Mouse (Mus musculus): ENCODE results near the gene Gm49373.
A peak's percentile ranks its signal among the peaks of the same experiment; 100 is the strongest.
"Not testable (repeated sequence)": the region's sequence is repeated elsewhere in the genome, so short reads cannot be mapped to it uniquely, and the experiment has no call there.

Gm49373 gene

DNA sequence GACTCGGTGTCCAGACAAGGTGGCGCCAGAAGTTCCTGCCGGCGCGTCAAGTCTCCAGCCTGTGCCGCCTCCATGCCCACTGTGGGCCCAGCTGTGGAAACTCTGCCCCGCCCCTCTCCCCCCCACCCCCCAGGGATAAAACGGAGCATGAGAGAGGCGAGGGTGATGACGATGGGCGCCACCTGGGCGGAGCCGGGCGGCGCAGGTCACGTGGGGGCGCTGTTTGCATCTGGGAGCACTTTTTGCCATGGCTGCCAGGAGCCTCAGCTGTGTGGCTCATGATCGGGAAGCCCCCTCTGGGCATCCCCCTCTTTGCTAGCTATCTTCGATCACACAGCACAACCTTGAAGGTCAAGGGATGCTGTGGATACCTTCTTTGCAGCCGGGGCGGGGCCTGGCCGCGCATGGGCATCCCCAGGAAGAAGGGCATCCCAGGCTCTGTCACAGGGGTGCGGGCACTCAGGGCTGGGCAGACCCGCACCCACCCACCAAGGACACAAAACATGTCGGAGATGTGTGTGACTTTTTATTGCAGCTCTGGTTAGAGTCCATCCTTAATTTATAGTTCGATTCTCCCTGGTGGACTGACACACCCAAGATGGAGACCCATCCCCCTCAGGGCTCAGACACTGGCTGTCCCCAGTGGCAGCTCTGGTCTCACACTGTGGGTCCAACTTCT, 5.8 kb downstream of the Gm49373 start, which contains the start of gene Zglp1:
TSS of gene Zglp1 (minus strand) at position 88 of the 679 bp plus-strand sequence.
- no peak for DNase-seq

DNA sequence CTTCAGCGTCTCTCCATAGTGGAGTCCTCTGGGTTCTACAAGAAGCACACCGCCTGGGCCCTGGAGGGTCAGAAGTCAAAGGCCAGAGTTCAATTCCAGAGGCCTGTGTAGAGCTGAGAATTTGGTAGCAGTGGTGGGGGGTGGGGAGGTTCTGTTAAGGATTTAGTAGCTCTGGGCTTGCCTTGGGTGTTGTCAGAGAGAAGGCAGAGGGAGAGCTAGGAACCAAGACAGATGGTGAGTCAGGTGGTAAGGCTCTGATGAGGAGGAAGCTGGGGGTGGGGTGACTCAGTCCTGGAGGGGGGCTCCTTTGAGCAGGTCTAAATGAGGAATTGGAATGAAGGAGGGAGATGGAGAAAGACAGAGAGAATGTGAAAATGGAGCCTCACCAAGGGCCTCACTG, 10.0 kb downstream of the Gm49373 start:
- DNase-seq: no peak

DNA sequence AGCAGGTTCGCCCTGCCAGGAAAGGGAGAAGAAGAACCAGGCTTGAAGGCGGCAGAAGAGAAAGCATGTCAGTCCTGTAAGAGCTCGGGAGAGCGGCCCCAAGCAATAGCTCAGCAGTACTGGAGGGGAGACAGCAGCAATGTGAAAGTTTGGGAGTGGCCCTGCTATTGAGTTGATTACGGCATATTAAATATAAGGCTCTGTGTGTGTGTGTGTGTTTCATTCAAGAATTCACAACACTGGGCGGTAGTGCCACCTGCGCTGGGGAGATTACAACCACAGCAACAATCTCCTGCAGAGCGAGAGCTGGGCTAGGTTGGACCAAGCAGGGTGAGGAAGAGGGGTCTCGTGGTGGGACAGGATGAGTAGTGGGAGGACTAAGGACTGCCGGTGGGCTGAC, 21.3 kb downstream of the Gm49373 start:
- no peak for DNase-seq

DNA sequence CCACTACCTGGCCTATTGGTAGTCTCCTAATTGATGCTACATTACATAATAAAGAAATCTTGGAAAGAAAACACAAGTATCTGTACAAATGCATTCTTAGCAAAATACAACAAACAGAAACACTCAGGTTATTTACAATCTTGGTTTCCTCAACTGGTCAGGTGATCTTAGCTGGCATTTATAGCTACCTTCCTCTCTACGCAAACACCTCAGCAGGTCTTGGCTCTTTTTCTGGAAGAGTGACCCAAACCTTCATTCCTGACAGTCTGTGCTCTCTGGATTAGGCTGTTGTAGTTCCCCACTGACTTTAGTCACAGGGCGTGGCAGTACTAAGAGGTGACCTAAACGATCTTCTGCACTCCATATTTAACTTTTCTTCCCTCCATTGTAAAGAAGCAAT, 27.7 kb downstream of the Gm49373 start:
- DNase-seq: no peak

DNA sequence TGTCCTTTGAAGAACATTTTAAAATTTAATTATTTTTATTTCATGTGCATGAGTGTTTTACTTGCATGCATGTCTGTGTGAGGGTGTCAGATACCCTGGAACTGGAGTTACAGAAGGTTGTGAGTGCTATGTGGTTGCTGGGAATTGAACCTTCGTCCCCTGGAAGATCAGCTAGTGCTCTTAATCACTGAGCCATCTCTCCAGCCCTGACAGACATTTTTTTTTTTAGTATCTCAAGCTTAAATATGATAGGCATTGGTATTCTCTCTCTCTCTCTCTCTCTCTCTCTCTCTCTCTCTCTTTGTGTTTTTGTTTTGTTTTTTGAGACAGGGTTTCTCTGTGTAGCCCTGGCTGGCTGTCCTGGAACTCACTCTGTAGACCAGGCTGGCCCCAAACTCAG, 28.1 kb downstream of the Gm49373 start:
- not testable (repeated sequence) for DNase-seq

DNA sequence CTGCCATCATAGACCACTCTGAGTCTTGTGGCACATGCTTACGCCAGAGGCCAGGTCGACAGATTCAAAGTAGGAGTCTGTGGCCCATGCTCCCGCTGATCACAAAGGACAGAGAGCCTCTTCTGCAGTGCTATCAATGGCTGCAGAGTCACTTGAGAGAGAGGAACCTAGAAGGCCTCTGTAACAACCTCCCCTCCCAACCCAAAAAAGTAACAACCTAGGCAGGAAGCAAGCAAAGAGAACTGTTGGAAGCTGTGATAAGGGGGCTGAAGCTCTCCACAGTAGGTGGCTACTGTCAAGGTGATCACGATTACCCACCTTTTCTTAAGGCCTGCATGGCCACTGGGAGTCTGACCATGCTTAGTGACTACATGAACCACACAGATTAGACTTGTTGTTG, 29.3 kb downstream of the Gm49373 start:
- DNase-seq: no peak

DNA sequence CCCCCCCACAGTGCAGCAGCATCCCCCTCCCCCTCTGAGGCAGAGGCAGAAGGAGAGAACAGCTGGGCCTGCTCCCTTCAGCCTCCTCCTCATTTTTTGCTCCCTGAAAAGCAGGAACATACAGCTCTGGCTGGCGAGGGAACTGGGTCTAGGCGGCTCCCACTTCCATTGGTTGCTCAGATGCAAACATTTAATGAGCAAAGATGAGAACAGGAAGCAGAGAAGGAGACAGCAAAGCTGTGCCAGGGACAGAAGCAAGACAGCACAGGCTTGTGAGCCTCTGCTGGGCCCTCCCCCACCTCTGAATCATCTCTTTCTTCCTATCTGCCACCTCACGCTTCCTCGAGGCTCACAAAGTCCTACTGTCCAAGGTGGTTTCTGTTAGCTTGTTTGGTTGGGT, 31.6 kb downstream of the Gm49373 start:
- DNase-seq: no peak

DNA sequence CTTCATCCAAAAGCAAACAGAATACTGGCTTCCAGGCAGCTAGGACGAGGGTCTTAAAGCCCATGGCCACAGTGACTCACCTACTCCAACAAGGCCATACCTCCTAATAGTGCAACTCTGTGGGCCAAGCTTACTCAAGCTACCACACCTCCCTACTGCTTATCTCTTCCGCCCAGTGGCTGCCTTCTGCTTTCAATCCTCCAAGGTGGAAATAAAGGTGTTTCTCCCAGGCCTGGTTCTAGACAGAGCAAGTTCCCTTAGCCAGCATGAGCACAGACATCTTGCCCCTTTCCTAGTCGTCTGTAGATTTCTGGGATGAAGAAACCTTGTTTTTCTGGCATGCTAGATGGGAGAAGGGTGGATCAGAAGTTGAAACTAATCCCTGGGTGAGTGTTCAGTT, 33.1 kb downstream of the Gm49373 start:
- no peak for DNase-seq

DNA sequence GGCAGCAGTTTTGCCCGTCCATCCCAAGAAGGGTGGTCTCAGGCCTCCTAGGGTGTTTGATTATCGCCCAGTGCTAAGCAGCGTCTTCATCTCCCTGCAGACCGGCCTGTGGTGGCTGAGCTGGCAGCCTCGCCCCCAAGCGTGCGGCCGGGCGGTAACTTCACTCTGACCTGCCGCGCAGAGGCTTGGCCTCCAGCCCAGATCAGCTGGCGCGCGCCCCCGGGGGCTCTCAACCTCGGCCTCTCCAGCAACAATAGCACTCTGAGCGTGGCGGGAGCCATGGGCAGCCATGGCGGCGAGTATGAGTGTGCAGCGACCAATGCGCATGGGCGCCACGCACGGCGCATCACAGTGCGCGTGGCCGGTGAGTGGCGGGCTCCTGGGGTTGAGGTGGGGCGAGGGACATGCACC, 35.4 kb downstream of the Gm49373 start:
- DNase-seq: no peak

DNA sequence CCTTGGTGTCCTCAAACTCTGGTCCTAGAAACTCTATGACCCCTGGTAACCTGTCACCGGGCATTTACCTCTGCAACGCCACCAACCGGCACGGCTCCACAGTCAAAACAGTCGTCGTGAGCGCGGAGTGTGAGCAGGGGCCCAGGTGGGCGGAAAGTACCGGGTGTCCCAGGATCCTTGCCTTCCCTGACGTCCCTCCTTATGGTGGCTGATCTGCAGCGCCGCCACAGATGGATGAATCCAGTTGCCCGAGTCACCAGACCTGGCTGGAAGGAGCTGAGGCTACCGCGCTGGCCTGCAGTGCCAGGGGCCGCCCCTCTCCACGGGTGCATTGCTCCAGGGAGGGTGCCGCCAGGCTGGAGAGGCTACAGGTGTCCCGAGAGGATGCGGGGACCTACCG, 36.2 kb downstream of the Gm49373 start:
- DNase-seq: no peak

DNA sequence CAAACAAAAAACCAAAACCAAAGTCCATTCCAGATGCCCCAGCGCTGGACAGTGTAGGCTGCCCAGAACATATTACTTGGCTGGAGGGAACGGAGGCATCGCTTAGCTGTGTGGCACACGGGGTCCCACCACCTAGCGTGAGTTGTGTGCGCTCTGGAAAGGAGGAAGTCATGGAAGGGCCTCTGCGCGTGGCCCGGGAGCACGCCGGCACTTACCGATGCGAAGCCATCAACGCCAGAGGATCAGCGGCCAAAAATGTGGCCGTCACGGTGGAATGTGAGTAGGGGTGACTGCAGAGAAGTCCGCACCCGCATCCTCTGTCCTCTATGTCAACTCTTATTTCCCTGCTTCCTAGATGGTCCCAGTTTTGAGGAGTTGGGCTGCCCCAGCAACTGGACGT, 36.7 kb downstream of the Gm49373 start:
- DNase-seq: no peak

DNA sequence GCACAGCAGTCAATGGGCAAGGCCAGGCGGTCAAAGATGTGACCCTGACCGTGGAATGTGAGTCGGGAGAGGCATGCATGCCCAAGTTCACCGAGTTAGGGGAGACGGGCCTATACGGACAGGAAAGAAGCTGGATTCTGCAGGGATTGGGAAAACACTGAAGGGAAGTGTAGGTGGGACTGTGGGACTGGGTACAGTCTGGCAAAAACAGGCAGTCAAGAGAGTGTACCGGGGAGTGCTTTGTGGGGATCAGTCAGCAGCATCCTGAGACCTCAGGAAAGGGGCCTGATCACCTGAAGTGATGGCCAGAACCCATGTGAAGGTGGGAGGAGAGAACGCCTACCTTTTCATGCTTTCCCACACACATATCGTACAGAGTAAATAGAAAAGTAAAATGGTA, 37.3 kb downstream of the Gm49373 start:
- no peak for DNase-seq

DNA sequence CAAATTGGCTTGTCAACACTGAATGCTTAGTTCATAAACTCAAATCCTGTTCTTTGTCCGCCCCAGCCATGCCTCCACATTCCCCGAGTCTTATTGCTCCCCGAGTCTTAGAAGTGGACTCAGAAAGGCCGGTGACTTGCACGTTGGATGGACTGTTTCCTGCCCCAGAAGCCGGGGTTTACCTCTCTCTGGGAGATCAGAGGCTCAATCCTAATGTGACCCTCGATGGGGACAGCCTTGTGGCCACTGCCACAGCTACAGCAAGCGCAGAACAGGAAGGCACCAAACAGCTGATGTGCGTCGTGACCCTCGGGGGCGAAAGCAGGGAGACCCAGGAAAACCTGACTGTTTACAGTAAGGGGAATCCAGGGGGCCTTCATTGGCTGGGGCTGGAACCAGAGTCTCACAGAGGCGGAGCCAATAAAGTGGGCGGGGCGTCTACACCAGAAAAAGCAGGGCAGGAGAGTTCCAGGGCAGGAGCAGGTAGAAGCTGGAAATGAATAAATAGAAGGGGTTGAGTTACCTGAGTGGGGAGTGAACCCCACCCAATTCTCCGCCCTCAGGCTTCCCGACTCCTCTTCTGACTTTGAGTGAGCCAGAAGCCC, 38.3 kb downstream of the Gm49373 start:
- no peak for DNase-seq

DNA sequence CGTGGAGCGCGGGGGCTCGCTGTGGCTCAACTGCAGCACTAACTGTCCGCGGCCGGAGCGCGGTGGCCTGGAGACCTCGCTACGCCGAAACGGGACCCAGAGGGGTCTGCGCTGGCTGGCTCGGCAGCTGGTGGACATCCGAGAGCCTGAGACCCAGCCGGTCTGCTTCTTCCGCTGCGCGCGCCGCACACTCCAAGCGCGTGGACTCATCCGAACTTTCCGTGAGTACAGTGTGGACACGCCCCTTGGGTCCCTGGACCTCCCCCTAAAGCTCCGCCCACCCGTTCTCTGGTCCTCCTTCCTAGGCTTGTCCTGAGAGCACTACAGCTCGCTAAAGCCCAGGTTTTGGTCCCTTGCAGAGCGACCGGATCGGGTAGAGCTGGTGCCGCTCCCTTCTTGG, 39.8 kb downstream of the Gm49373 start:
- DNase-seq: peak; percentile 91

DNA sequence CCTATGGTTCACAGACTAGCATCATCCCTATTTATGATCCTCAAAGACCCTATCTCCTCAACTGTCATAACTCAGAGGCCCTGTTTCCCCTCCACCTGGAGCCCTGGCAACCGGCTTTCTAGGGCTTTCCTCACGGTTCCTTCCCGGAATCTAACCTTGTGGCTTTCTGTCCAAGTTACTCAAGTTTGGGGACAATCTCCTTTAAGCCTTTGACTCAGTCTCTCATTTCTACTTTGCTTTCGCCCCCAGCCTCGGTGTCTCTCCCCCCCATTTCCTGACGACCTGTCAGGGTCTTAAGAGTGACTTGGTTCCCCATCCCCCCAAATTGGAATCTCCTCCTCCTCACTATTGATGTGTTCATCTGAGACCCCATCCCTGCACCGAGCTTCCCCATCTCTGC, 40.4 kb downstream of the Gm49373 start:
- DNase-seq: no peak

DNA sequence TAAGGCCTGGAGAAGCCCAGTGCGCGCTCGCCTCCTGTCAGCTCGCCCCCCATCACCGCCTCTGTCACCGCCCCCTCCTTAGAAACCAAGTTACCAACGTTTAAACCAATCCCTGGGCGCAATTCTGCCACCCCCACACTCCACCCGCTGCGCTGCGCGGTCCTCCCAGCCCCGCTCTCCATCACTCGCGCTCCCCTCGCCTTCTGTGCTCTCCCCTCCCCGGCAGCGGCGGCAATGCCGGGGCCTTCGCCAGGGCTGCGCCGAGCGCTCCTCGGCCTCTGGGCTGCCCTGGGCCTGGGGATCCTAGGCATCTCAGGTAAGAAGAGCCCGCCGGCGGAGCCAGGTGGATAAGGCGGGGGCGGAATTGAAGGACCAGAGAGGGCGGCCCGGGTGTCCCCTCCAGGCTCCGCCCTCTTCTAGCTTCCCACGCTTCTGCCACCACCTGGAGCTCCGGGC, 41.0 kb downstream of the Gm49373 start, which contains the start of gene Icam5:
TSS of gene Icam5 (plus strand) at position 178 of the 456 bp plus-strand sequence.
- no peak for DNase-seq

DNA sequence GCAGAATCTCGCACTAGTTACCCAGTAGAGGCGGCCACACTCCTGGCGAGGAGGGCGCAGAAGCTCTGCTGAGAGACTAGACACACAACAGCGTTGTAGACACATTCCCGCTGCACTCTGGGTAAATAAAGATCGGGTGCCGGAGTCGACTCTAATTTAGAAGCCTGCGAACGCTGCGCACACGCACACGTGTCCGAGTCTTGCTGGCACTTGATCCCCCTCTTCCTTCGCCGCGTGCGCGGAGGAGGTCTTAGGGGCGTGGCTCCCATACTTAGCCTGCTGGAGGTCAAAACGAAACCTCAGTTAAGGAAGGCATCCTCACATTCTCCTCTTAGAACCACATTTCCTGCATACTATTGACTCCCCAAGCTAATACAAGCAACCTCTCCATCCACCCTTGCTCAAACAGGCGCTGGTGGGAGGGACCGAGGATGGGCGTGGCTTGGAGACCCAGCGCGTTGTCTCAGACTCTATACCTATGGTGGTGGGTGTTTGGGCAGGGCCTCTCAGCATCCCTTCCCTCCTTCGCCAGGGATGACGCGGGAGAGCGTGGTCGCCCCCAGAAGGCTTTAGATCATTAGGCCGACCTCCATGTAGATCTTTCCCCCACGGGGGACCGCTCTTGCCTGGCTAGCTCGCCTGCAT, 41.5 kb downstream of the Gm49373 start:
- DNase-seq: no peak

DNA sequence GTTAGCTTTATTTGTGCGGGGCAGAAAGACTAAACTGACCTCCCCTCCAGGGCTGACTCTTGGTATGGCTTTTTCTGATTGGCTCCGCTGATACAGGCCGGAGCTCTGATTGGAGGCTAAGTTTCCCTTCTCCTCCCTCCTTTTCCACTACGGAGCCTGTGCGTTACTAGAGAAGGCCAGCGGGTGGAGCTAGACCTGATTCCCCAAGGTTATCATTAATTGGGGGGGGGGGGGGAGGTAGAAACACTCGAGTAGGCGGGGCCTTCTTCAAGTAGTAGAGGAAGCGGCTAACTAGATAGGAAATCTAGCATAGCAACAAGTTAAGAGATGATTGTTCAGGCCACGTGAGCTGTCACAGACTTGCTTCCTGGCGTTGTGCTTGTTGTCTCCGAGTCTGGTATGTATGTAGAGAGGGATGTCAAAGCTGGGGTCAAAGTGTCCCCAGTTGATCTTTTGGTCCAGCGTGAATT, 42.1 kb downstream of the Gm49373 start:
- peak; percentile 92 for DNase-seq

DNA sequence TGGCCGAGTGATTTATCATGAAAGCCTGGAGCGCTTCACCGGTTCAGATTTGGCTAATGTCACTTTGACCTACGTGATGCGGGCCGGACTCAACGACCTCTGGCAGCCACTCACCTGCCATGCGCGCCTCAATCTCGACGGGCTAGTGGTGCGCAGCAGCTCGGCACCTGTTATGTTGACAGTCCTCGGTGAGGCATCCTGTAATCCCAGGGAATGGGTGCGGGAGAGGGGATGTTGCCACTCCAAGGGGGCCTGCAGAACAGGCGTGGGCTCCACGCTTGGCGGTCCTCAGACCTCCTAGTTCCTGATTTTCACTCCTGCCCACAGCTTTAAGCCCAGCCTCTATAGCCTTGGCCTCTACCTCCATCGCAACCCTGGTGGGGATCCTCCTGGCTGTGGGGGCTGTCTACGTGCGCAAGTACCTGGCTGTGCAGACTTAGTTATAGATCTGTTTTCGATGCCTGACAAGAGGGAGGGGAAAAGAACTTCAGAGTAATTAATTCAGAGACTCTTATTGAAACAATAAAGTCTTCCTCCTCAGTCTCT, 42.8 kb downstream of the Gm49373 start:
- no peak for DNase-seq

DNA sequence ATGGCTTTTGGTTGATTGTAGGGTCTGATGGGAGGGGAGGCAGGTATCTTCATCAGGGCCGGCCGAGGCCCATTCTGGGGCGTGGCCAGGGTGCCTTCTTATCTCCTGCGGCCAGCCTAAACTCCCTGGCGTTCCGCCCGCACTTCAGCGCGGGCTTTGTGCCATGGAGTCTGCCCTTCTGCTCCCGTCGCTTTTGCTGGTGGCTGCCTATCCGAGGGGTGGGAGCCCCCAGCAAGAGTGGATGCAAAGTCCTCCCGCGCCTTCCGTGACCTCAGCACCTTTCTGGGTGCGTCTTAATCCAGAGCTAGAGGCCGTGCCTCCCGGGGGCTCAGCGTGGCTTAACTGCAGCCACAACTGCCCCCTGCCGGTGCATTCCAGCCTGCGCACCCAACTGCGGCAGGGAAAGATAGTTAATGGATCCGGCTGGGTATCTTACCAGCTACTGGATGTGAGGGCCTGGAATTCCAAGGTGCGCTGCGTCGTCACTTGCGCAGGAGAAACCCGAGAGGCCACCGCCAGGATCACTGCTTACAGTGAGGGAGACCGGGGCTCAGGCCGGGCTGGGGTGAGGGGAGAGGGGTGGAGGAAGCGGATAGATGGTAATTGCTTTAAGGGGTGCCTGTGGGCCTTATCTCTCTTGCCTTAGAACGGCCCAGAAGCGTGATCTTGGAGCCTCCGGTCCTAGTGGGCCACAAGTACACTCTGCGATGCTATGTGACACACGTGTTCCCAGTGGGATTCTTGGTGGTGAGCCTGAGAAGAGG, 43.4 kb downstream of the Gm49373 start, which contains the start of gene Icam4:
TSS of gene Icam4 (plus strand) at position 83 of the 764 bp plus-strand sequence.
- peak; percentile 90 for DNase-seq

DNA sequence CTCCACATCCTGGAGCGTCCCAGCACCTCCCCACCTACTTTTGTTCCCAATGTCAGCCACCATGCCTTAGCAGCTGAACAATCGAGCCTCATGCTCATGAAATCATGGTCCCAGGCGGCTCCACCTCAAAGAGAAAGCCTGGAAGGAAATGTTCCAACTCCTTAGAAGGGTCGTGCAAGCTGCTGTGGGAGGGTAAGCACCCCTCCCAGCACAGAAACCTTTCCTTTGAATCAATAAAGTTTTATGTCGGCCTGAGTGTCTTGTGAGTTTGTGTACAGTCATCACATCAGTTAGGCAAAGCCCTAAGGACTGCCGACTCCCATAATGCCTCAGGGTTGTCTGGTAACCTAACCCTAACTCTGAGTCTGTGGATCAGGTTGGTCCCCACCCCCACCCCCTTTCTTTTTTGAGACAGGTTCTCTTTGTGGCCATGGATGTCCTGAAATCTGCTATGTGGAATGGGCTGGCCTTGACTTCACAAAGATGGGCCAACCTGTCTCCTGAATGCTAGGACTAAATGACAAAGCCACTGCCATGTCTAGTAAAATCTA, 44.3 kb downstream of the Gm49373 start:
- DNase-seq: no peak

DNA sequence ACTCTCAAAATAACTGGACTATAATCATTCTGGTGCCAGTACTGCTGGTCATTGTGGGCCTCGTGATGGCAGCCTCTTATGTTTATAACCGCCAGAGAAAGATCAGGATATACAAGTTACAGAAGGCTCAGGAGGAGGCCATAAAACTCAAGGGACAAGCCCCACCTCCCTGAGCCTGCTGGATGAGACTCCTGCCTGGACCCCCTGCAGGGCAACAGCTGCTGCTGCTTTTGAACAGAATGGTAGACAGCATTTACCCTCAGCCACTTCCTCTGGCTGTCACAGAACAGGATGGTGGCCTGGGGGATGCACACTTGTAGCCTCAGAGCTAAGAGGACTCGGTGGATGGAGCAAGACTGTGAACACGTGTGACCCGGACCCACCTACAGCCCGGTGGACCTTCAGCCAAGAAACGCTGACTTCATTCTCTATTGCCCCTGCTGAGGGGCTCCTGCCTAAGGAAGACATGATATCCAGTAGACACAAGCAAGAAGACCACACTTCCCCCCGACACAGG, 45.1 kb downstream of the Gm49373 start:
- DNase-seq: no peak
